Mouse (Mus musculus) limb, embryonic 12.5 days (tissue): ENCODE data around the gene Olfr320. TPM values are rescaled to one million over a fixed set of nuclear protein-coding genes. Genes with fewer than 3 reads are reported as not detected.
"Not testable (repeated sequence)": the region's sequence is repeated elsewhere in the genome, so short reads cannot be mapped to it uniquely, and the experiment has no call there.

Experiments
- ATAC-seq: fragments of 200-750 bp; cut with Nextera tagmentation; 2 replicates; pipeline ENCODE4 v1.8.0; 2017; ENCODE audit warnings: low read depth, moderate TSS enrichment; ENCODE audit not compliant: insufficient number of reproducible peaks, insufficient read depth, low FRiP score, low TSS enrichment
- H3K27ac ChIP-seq: fragments of 300-500 bp; sonication (generic); 2 replicates; pipeline ENCODE4 v1.5.1; 2016; ENCODE audit warnings: mild to moderate bottlenecking, moderate library complexity
- H3K27me3 ChIP-seq: fragments of 300-500 bp; sonication (generic); 2 replicates; pipeline ENCODE4 v1.6.1; 2016; ENCODE audit warnings: mild to moderate bottlenecking, moderate library complexity
- H3K36me3 ChIP-seq: fragments of 300-500 bp; sonication (generic); 2 replicates; pipeline ENCODE4 v1.6.1; 2016; ENCODE audit warnings: mild to moderate bottlenecking, moderate library complexity
- H3K4me1 ChIP-seq: fragments of 300-500 bp; sonication (generic); replicated peaks from 2 replicates; pipeline ENCODE4 v1.6.1; 2016
- H3K4me2 ChIP-seq: fragments of 300-500 bp; sonication (generic); 2 replicates; pipeline ENCODE4 v1.6.1; 2016; ENCODE audit warnings: mild to moderate bottlenecking, moderate library complexity
- H3K4me3 ChIP-seq: fragments of 300-500 bp; sonication (generic); replicated peaks from 2 replicates; pipeline ENCODE4 v1.5.1; 2016; ENCODE audit warnings: mild to moderate bottlenecking
- H3K9ac ChIP-seq: fragments of 300-500 bp; sonication (generic); replicated peaks from 2 replicates; pipeline ENCODE4 v1.6.1; 2016; ENCODE audit warnings: mild to moderate bottlenecking, moderate library complexity
- H3K9me3 ChIP-seq: fragments of 300-500 bp; sonication (generic); 2 replicates; pipeline ENCODE4 v1.6.1; 2016; ENCODE audit warnings: mild to moderate bottlenecking, moderate library complexity
- WGBS: fragments of 180-500 bp; shearing (Covaris S2); methylation state at CpG from one replicate; pipeline ENCODE4 v1.1.7; 2016; 5-methylcytosine and 5-hydroxymethylcytosine counted together
- polyA plus RNA-seq: library from polyadenylated mRNA; unstranded; fragments of >200 nt; fragmentation: Nextera tagmentation; extraction: Ambion mirVana; gene quantifications from 2 replicates; pipeline ENCODE4 v1.2.1, GENCODE M21; 2016

Olfr320 gene
- polyA plus RNA-seq, 1 experiment from 2014 or later = not detected

GRCm38 (mm10) chr11:58671825-58672224, 9.1 kb upstream of the Olfr320 start:
- no peak overlapping the region for H3K4me3 ChIP-seq
- no peak overlapping the region for H3K4me2 ChIP-seq
- 60% methylated on average over 4 of the region's 4 CpGs for WGBS
- no peaks in the 10 kb centered on the region for H3K36me3 ChIP-seq
- ATAC-seq = no peak
- no peaks in the 10 kb centered on the region for H3K4me1 ChIP-seq
- no peaks in the 10 kb centered on the region for H3K27me3 ChIP-seq
- H3K9me3 ChIP-seq = no peaks in the 10 kb centered on the region
- no peak overlapping the region for H3K27ac ChIP-seq
- H3K9ac ChIP-seq = no peak overlapping the region

- no peaks in the 10 kb centered on the region for H3K27me3 ChIP-seq
Measured at GRCm38 (mm10) chr11:58698862-58699261, 18.0 kb downstream of the Olfr320 start, which contains the start of gene Olfr319. TSS of gene Olfr319 (plus strand) at chr11:58699162.

GRCm38 (mm10) chr11:58709086-58709485, 28.2 kb downstream of the Olfr320 start:
- Histone ChIP-seq H3K9me3 (no peaks in the 10 kb centered on the region), H3K4me2 (no peak overlapping the region), H3K27me3 (no peaks in the 10 kb centered on the region), H3K4me1 (no peaks in the 10 kb centered on the region), H3K4me3 (no peak overlapping the region), H3K36me3 (no peaks in the 10 kb centered on the region), H3K27ac (no peak overlapping the region), H3K9ac (no peak overlapping the region)
- WGBS = 84% methylated on average over 11 of the region's 11 CpGs
- ATAC-seq = no peak

More at GRCm38 (mm10) chr11:58698862-58699261, 18.0 kb downstream of the Olfr320 start, which contains the start of gene Olfr319:
- H3K9ac ChIP-seq = no peak within 1 kb of the TSS
- no peak within 1 kb of the TSS for H3K4me2 ChIP-seq
- ATAC-seq = no peak
- 89% methylated on average over 3 of the region's 3 CpGs for WGBS
- H3K9me3 ChIP-seq = peaks cover 18% of the 10 kb centered on the region
- no peaks in the 10 kb centered on the region for H3K36me3 ChIP-seq
- no peaks in the 10 kb centered on the region for H3K4me1 ChIP-seq
- no peak within 1 kb of the TSS for H3K27ac ChIP-seq
- H3K4me3 ChIP-seq = no peak within 1 kb of the TSS

- 89% methylated on average over 7 of the region's 7 CpGs for WGBS
- not testable (repeated sequence) for H3K27ac ChIP-seq, H3K9ac ChIP-seq, H3K27me3 ChIP-seq, H3K4me1 ChIP-seq, H3K4me2 ChIP-seq, H3K36me3 ChIP-seq, ATAC-seq, H3K9me3 ChIP-seq, H3K4me3 ChIP-seq
Measured at GRCm38 (mm10) chr11:58717723-58718122, 36.8 kb downstream of the Olfr320 start.

GRCm38 (mm10) chr11:58719701-58720100, 38.8 kb downstream of the Olfr320 start:
- Histone ChIP-seq H3K27me3 (no peaks in the 10 kb centered on the region), H3K4me3 (no peak overlapping the region), H3K4me2 (no peak overlapping the region), H3K4me1 (no peaks in the 10 kb centered on the region), H3K36me3 (no peaks in the 10 kb centered on the region), H3K9me3 (no peaks in the 10 kb centered on the region), H3K27ac (no peak overlapping the region), H3K9ac (no peak overlapping the region)
- ATAC-seq = no peak
- 88% methylated on average over 4 of the region's 4 CpGs for WGBS

GRCm38 (mm10) chr11:58723914-58724313, 43.0 kb downstream of the Olfr320 start, which contains the start of gene Olfr318:
TSS of gene Olfr318 (minus strand) at chr11:58724014.
- Histone ChIP-seq H3K4me1 (no peaks in the 10 kb centered on the region), H3K27ac (no peak within 1 kb of the TSS), H3K4me2 (no peak within 1 kb of the TSS), H3K27me3 (no peaks in the 10 kb centered on the region), H3K36me3 (no peaks in the 10 kb centered on the region), H3K9ac (no peak within 1 kb of the TSS), H3K4me3 (no peak within 1 kb of the TSS), H3K9me3 (no peaks in the 10 kb centered on the region)
- no peak for ATAC-seq

- H3K4me2 ChIP-seq, H3K9me3 ChIP-seq, H3K27ac ChIP-seq, H3K36me3 ChIP-seq, H3K9ac ChIP-seq, ATAC-seq, H3K27me3 ChIP-seq, H3K4me1 ChIP-seq, H3K4me3 ChIP-seq: not testable (repeated sequence)
- 85% methylated on average over 6 of the region's 6 CpGs for WGBS
Measured at GRCm38 (mm10) chr11:58727896-58728650, 47.2 kb downstream of the Olfr320 start.

GRCm38 (mm10) chr11:58733372-58733771, 52.5 kb downstream of the Olfr320 start:
- no peak for ATAC-seq
- WGBS = 73% methylated on average over 3 of the region's 3 CpGs

More at GRCm38 (mm10) chr11:58733372-58733771, 52.5 kb downstream of the Olfr320 start:
- Histone ChIP-seq H3K9ac (no peak overlapping the region), H3K27ac (no peak overlapping the region), H3K27me3 (no peaks in the 10 kb centered on the region), H3K4me1 (no peaks in the 10 kb centered on the region), H3K4me3 (no peak overlapping the region), H3K4me2 (no peak overlapping the region), H3K36me3 (no peaks in the 10 kb centered on the region), H3K9me3 (no peaks in the 10 kb centered on the region)

Other genes starting within 250 kb of the Olfr320 start
- gene Gm12253, start 248.5 kb upstream of the Olfr320 start, polyA plus RNA-seq = not detected in 2 replicates
- gene Lypd9, start 228.2 kb upstream of the Olfr320 start, polyA plus RNA-seq = not detected in 2 replicates
- gene Olfr30, start 218.8 kb upstream of the Olfr320 start, polyA plus RNA-seq = not detected in 2 replicates
- gene Olfr332, start 188.5 kb upstream of the Olfr320 start, polyA plus RNA-seq = not detected in 2 replicates
- gene Olfr331, start 178.5 kb upstream of the Olfr320 start, polyA plus RNA-seq = not detected in 2 replicates
- gene Olfr330, start 146.3 kb upstream of the Olfr320 start, polyA plus RNA-seq = not detected in 2 replicates
- not detected in 2 replicates for gene Olfr329-ps, start 134.7 kb upstream of the Olfr320 start, polyA plus RNA-seq
- 0.08 and 0.09 TPM in 2 replicates for gene Olfr328, start 125.5 kb upstream of the Olfr320 start, polyA plus RNA-seq
- gene Olfr224, start 110.5 kb upstream of the Olfr320 start, polyA plus RNA-seq = not detected in 2 replicates
- not detected in 2 replicates for gene Olfr325, start 103.4 kb upstream of the Olfr320 start, polyA plus RNA-seq
- not detected in 2 replicates for gene Olfr324, start 86.0 kb upstream of the Olfr320 start, polyA plus RNA-seq
- not detected in 2 replicates for gene 2210407C18Rik, start 65.0 kb upstream of the Olfr320 start, polyA plus RNA-seq
- gene Olfr323, start 50.6 kb upstream of the Olfr320 start, polyA plus RNA-seq = not detected in 2 replicates
- 0.15 and 0.35 TPM in 2 replicates for gene Trim58, start 40.6 kb upstream of the Olfr320 start, polyA plus RNA-seq
- gene Olfr322, start 22.3 kb upstream of the Olfr320 start, polyA plus RNA-seq = not detected in 2 replicates
- not detected in 2 replicates for gene Olfr319, start 18.1 kb downstream of the Olfr320 start, polyA plus RNA-seq
- gene Olfr318, start 42.9 kb downstream of the Olfr320 start, polyA plus RNA-seq = not detected in 2 replicates
- not detected in 2 replicates for gene Olfr317, start 58.1 kb downstream of the Olfr320 start, polyA plus RNA-seq
- gene Olfr316, start 71.6 kb downstream of the Olfr320 start, polyA plus RNA-seq = not detected in 2 replicates
- not detected in 2 replicates for gene Olfr315, start 92.1 kb downstream of the Olfr320 start, polyA plus RNA-seq
- gene Olfr314, start 101.9 kb downstream of the Olfr320 start, polyA plus RNA-seq = not detected in 2 replicates
- not detected in 2 replicates for gene Fam183b, start 120.9 kb downstream of the Olfr320 start, polyA plus RNA-seq
- not detected in 2 replicates for gene Olfr313, start 133.9 kb downstream of the Olfr320 start, polyA plus RNA-seq
- gene Olfr312, start 148.1 kb downstream of the Olfr320 start, polyA plus RNA-seq = not detected in 2 replicates
- gene Olfr311, start 158.2 kb downstream of the Olfr320 start, polyA plus RNA-seq = not detected in 2 replicates
- gene Gm12258, start 166.1 kb downstream of the Olfr320 start, polyA plus RNA-seq = 12.8 and 13.5 TPM in 2 replicates
- 8.9 and 11.0 TPM in 2 replicates for gene 2810021J22Rik, start 186.1 kb downstream of the Olfr320 start, polyA plus RNA-seq
- gene Zfp39, start 223.1 kb downstream of the Olfr320 start, polyA plus RNA-seq = 4.9 and 6.6 TPM in 2 replicates
- 0.25 TPM in 1 of 2 replicates, not detected in the other for gene Btnl10, start 236.8 kb downstream of the Olfr320 start, polyA plus RNA-seq